Mouse (Mus musculus) G1E-ER4 (cell line): ENCODE measurements around the gene Srr. TPM values are rescaled to one million over a fixed set of nuclear protein-coding genes. Genes with fewer than 3 reads are reported as not detected.

Experiments
- GATA1 ChIP-seq: IDR thresholded peaks from one replicate; pipeline ENCODE4 v1.8.0; 2012; ENCODE audit warnings: low read length, inconsistent platforms
- polyA plus RNA-seq: library from polyadenylated mRNA; stranded (reverse); fragments of >175 nt; gene quantifications from 2 replicates; pipeline ENCODE4 v1.2.3, GENCODE M21; 2012

Gene Srr
- polyA plus RNA-seq, 1 experiment, result 1.6 TPM

GRCm38 (mm10) chr11:74926388-74927005, 749 bp upstream of the Srr start:
- TF ChIP-seq GATA1, result no peak

GRCm38 (mm10) chr11:74924149-74924548, 1.6 kb downstream of the Srr start:
- TF ChIP-seq GATA1, result no peak

GRCm38 (mm10) chr11:74919249-74919648, 6.5 kb downstream of the Srr start:
- TF ChIP-seq GATA1, result no peak

GRCm38 (mm10) chr11:74912492-74912891, 13.3 kb downstream of the Srr start:
- no peak for TF ChIP-seq GATA1

- TF ChIP-seq GATA1, result no peak
Measured at GRCm38 (mm10) chr11:74909978-74910377, 15.8 kb downstream of the Srr start.

GRCm38 (mm10) chr11:74908618-74909399, 16.9 kb downstream of the Srr start:
- TF ChIP-seq GATA1, result no peak

- no peak for TF ChIP-seq GATA1
Measured at GRCm38 (mm10) chr11:74907850-74908249, 17.9 kb downstream of the Srr start.

GRCm38 (mm10) chr11:74902416-74902815, 23.3 kb downstream of the Srr start:
- no peak for TF ChIP-seq GATA1

- TF ChIP-seq GATA1, result no peak
Measured at GRCm38 (mm10) chr11:74901555-74901954, 24.2 kb downstream of the Srr start.

- no peak for TF ChIP-seq GATA1
Measured at GRCm38 (mm10) chr11:74898517-74898827, 27.3 kb downstream of the Srr start.

- TF ChIP-seq GATA1, result no peak
Measured at GRCm38 (mm10) chr11:74897678-74898516, 27.9 kb downstream of the Srr start, which contains the start of gene Tsr1. TSS of gene Tsr1 (plus strand) at chr11:74898071.

- TF ChIP-seq GATA1, result no peak
Measured at GRCm38 (mm10) chr11:74896901-74897677, 28.7 kb downstream of the Srr start, which contains the start of gene Sgsm2. TSS of gene Sgsm2 (minus strand) at chr11:74897060.

GRCm38 (mm10) chr11:74895980-74896900, 29.5 kb downstream of the Srr start:
- no peak for TF ChIP-seq GATA1

- no peak for TF ChIP-seq GATA1
Measured at GRCm38 (mm10) chr11:74894619-74895018, 31.1 kb downstream of the Srr start.
